Mouse (Mus musculus) heart, embryonic 10.5 days (tissue): ENCODE data around the gene Eml5. TPM values are rescaled to one million over a fixed set of nuclear protein-coding genes. Genes with fewer than 3 reads are reported as not detected.

Experiments
- DNase-seq: peaks from one replicate; pipeline ENCODE4 v3.0.0-alpha.2; 2017; ENCODE audit warnings: low spot score
- H3K27ac ChIP-seq: fragments of 300-500 bp; sonication (generic); 2 replicates; pipeline ENCODE4 v1.5.1; 2016; ENCODE audit warnings: mild to moderate bottlenecking
- H3K27me3 ChIP-seq: fragments of 300-500 bp; sonication (generic); 2 replicates; pipeline ENCODE4 v1.6.1; 2016; ENCODE audit warnings: mild to moderate bottlenecking; ENCODE audit not compliant: poor library complexity, insufficient read depth, severe bottlenecking
- H3K36me3 ChIP-seq: fragments of 300-500 bp; sonication (generic); 2 replicates; pipeline ENCODE4 v1.6.1; 2016; ENCODE audit warnings: mild to moderate bottlenecking, moderate library complexity
- H3K4me1 ChIP-seq: fragments of 300-500 bp; sonication (generic); 2 replicates; pipeline ENCODE4 v1.6.1; 2016; ENCODE audit warnings: mild to moderate bottlenecking
- H3K4me3 ChIP-seq: fragments of 300-500 bp; sonication (generic); 2 replicates; pipeline ENCODE4 v1.5.1; 2016; ENCODE audit warnings: mild to moderate bottlenecking, moderate library complexity
- H3K9me3 ChIP-seq: fragments of 300-500 bp; sonication (generic); 2 replicates; pipeline ENCODE4 v1.6.1; 2016; ENCODE audit warnings: mild to moderate bottlenecking, moderate library complexity
- WGBS: fragments of 180-500 bp; shearing (Covaris S2); methylation state at CpG from one replicate; pipeline ENCODE4 v1.1.7; 2016; 5-methylcytosine and 5-hydroxymethylcytosine counted together
- polyA plus RNA-seq: library from polyadenylated mRNA; unstranded; fragments of >200 nt; fragmentation: Nextera tagmentation; extraction: Ambion mirVana; gene quantifications from 2 replicates; pipeline ENCODE4 v1.2.1, GENCODE M21; 2016

Gene Eml5
- polyA plus RNA-seq, 1 experiment from 2014 or later, result 3.2 TPM

GRCm38 (mm10) chr12:98820781-98821180, 80.5 kb downstream of the Eml5 start:
- Histone ChIP-seq H3K4me3 (no peak overlapping the region), H3K4me1 (no peaks in the 10 kb centered on the region), H3K36me3 (no peaks in the 10 kb centered on the region), H3K27me3 (no peaks in the 10 kb centered on the region), H3K9me3 (no peaks in the 10 kb centered on the region), H3K27ac (no peak overlapping the region)
- 88% methylated on average over 2 of the region's 2 CpGs for WGBS
- DNase-seq, result no peak

- Histone ChIP-seq H3K4me3 (no peak overlapping the region), H3K27me3 (no peaks in the 10 kb centered on the region), H3K27ac (no peak overlapping the region), H3K36me3 (peaks cover 6% of the 10 kb centered on the region; the same call in 1 of the 2 replicates), H3K4me1 (0 out of 2 replicates have a peak, but pooled peaks cover 3% of the 10 kb centered on the region), H3K9me3 (no peaks in the 10 kb centered on the region)
- WGBS, result 86% methylated on average over 3 of the region's 3 CpGs
- no peak for DNase-seq
Observed at GRCm38 (mm10) chr12:98804078-98804748, 97.1 kb downstream of the Eml5 start.

- H3K4me3 ChIP-seq, result no peak overlapping the region
- 63% methylated on average over 3 of the region's 3 CpGs for WGBS
Observed at GRCm38 (mm10) chr12:98802245-98802644, 99.0 kb downstream of the Eml5 start.

DNA sequence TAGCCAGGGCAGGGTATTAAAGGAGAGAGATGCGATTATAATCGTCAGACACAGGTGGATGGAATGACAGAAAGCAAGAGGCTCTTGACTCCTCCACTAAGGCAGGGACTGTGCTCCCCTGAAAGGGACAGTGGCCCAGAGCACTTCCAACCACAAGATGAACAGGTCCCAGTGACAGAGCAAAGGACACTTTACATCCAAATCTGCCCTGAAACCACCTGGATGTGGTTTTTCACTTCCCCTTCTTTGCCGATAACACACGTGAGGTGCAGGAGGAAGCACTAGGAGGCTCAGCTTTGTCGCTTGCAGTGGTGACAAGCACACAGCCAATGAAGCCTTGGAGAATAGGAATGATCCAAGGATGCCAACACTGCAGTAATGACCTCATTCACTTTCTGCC, 101.0 kb downstream of the Eml5 start:
- Histone ChIP-seq H3K4me3 (no peak overlapping the region), H3K4me1 (0 out of 2 replicates have a peak, but pooled peaks cover 3% of the 10 kb centered on the region), H3K27ac (no peak overlapping the region), H3K36me3 (peaks cover 18% of the 10 kb centered on the region; the same call in 1 of the 2 replicates), H3K27me3 (no peaks in the 10 kb centered on the region), H3K9me3 (no peaks in the 10 kb centered on the region)
- DNase-seq, result no peak
- WGBS, result 74% methylated on average over 5 of the region's 5 CpGs

More at GRCm38 (mm10) chr12:98802245-98802644, 99.0 kb downstream of the Eml5 start:
- Histone ChIP-seq H3K9me3 (no peaks in the 10 kb centered on the region), H3K36me3 (peaks cover 9% of the 10 kb centered on the region; the same call in 1 of the 2 replicates), H3K27ac (no peak overlapping the region), H3K27me3 (no peaks in the 10 kb centered on the region), H3K4me1 (0 out of 2 replicates have a peak, but pooled peaks cover 3% of the 10 kb centered on the region)
- DNase-seq, result no peak

DNA sequence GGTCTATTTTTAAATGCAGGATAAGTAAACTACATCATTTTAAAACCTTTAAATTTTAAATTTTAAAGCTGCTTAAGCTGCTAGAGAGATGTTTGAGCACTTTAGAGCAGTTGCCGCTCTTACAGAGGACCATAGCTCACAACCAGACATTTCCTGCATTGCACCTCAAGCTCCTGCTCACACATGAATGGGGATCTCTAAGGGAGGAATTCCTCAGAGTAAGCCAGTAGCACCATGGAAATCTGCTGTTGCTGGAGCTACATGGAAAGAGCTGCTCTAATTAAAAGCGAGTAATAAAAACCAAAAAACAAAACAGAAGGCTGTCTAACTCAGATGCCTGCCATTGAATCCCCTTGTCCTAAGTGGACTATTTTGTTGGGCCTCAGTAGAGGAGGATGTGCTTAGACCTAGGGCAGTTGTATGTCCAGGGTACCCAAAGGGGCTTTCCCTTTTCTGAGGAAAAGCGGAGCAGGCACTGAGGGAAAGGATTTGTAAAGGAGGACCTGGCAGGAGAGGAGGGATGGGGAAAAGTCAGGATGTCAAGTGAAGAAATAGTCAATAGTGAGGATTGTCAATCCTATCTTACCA, 105.5 kb downstream of the Eml5 start:
- Histone ChIP-seq H3K27me3 (no peaks in the 10 kb centered on the region), H3K36me3 (peaks cover 41% of the 10 kb centered on the region), H3K4me3 (no peak overlapping the region), H3K4me1 (no peaks in the 10 kb centered on the region), H3K9me3 (no peaks in the 10 kb centered on the region), H3K27ac (no peak overlapping the region)
- WGBS, result 93% methylated on average over 3 of the region's 3 CpGs
- DNase-seq, result no peak

- WGBS, result 97% methylated on average over 1 of the region's 1 CpGs
Observed at GRCm38 (mm10) chr12:98784251-98784650, 117.0 kb downstream of the Eml5 start.

DNA sequence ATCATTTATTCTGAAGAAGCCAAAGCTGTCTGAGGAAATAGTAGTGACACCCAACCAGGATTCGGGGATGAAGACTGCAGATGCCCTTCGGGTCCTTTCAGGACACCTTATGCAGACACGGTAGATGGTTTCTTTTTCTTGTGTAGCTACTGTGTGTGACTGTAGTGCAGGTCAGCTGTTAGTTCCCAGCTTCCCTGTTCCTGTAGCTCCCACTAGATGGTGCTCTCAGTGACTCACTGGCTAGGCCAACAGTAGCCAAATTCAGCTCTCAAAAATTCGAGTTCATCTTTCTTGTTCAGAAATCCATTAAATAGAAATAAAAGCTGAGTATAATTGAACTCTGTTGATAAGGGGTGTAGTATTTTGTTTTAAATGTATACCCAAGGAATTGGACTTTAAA, 122.1 kb downstream of the Eml5 start:
- Histone ChIP-seq H3K36me3 (peaks cover 89% of the 10 kb centered on the region), H3K4me1 (no peaks in the 10 kb centered on the region), H3K9me3 (no peaks in the 10 kb centered on the region), H3K27me3 (no peaks in the 10 kb centered on the region), H3K27ac (no peak overlapping the region), H3K4me3 (no peak overlapping the region)
- WGBS, result 85% methylated on average over 4 of the region's 4 CpGs
- no peak for DNase-seq

More at GRCm38 (mm10) chr12:98784251-98784650, 117.0 kb downstream of the Eml5 start:
- Histone ChIP-seq H3K27me3 (no peaks in the 10 kb centered on the region), H3K36me3 (peaks cover 77% of the 10 kb centered on the region), H3K4me3 (no peak overlapping the region), H3K27ac (no peak overlapping the region), H3K9me3 (no peaks in the 10 kb centered on the region), H3K4me1 (no peaks in the 10 kb centered on the region)
- DNase-seq, result no peak

DNA sequence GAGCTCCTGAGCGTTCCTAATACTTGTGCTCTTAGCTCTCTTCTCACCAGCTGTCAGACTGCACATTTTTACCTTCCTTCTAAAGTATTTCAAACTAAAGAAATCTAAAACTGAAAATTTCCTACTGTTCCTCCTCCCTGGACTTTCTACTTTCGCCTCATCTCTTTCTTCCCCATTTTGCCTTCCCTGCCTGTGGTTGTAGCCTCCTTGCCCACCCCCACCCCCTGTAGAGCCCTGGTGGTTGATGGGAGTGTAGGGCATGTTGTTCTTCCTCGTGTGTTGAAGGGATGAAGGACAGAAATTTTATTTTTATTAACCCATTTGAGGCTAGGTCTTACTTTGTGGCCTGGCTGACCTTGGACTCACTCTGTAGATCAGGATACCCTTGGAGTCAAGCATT, 123.8 kb downstream of the Eml5 start:
- H3K9me3 ChIP-seq, result no peaks in the 10 kb centered on the region
- no peak for DNase-seq
- 85% methylated on average over 3 of the region's 3 CpGs for WGBS
- no peak overlapping the region for H3K4me3 ChIP-seq
- H3K4me1 ChIP-seq, result no peaks in the 10 kb centered on the region
- no peak overlapping the region for H3K27ac ChIP-seq
- H3K27me3 ChIP-seq, result no peaks in the 10 kb centered on the region
- peaks cover 85% of the 10 kb centered on the region for H3K36me3 ChIP-seq

DNA sequence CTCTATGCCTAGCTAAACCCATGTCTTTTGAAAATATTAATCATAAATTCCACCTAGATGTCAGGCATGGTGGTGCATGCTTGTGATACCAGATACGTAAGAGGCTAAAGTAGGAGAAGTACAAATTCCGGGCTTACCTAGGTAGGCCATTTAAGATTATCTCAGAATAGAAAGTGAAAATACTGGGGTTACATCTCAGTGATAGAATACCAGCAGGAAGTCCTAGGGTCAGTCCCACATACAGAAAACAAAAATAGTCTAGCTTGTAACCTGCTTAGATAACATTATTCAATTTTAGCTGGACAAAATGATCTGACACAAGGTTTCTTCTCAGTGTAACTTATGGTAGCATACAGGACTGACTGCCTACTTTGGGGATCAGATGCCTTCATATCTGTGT, 135.0 kb downstream of the Eml5 start:
- Histone ChIP-seq H3K27ac (no peak overlapping the region), H3K4me1 (no peaks in the 10 kb centered on the region), H3K4me3 (no peak overlapping the region), H3K27me3 (no peaks in the 10 kb centered on the region), H3K9me3 (no peaks in the 10 kb centered on the region), H3K36me3 (peaks cover 92% of the 10 kb centered on the region)
- no peak for DNase-seq
- 93% methylated on average over 2 of the region's 2 CpGs for WGBS

- Histone ChIP-seq H3K4me1 (no peaks in the 10 kb centered on the region), H3K36me3 (peaks cover 89% of the 10 kb centered on the region), H3K27ac (no peak overlapping the region), H3K9me3 (no peaks in the 10 kb centered on the region), H3K4me3 (no peak overlapping the region), H3K27me3 (no peaks in the 10 kb centered on the region)
- peak; percentile 68 for DNase-seq
- 92% methylated on average over 6 of the region's 6 CpGs for WGBS
Observed at GRCm38 (mm10) chr12:98759700-98760099, 141.6 kb downstream of the Eml5 start.

GRCm38 (mm10) chr12:98757636-98758035, 143.6 kb downstream of the Eml5 start:
- Histone ChIP-seq H3K27me3 (no peaks in the 10 kb centered on the region), H3K4me1 (no peaks in the 10 kb centered on the region), H3K4me3 (no peak overlapping the region), H3K36me3 (peaks cover 89% of the 10 kb centered on the region), H3K27ac (no peak overlapping the region), H3K9me3 (no peaks in the 10 kb centered on the region)
- peak; percentile 31 for DNase-seq
- WGBS, result 88% methylated on average over 6 of the region's 6 CpGs

GRCm38 (mm10) chr12:98747380-98747753, 153.9 kb downstream of the Eml5 start:
- WGBS, result 2% methylated on average over 14 of the region's 14 CpGs

DNA sequence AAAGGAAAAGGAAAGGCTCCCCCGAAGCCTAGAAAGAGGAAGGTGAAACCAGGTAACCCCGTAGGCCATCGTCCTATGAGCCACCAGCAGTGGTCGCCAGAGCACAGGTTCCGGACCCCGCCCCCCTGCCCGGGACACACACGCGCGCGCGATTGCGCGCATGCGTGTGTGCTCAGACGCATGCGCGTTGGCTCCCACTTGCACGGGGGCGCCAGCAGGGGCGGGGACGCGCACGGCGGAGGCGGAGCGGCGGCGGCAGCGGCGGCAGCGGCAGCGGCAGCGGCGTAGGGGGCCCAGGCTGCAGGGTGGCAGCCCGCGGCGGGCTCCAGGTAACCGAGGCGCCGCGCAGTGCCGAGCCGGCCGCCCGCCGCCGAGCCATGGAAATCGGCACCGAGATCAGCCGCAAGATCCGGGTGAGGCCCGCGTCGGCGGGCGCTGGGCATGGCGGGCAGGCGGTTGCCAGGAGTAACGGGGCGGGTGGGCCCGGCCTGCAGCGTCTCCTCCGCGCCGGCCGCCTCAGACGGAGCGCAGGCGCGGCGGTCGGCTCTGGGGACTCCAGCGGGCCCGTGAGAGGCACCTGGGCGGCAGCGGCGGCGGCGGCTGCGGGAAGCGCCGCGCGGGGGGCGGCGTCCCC, 154.4 kb downstream of the Eml5 start, which contains the start of gene Zc3h14:
Gene Zc3h14, plus strand, starts transcription at position 219 of the 634 bp plus-strand sequence.
- Histone ChIP-seq H3K4me1 (peaks cover 19% of the 10 kb centered on the region), H3K36me3 (peaks cover 5% of the 10 kb centered on the region; the same call in 1 of the 2 replicates), H3K27ac (peak within 1 kb of the TSS; percentile 97), H3K4me3 (peak within 1 kb of the TSS; percentile 90), H3K9me3 (no peaks in the 10 kb centered on the region), H3K27me3 (no peaks in the 10 kb centered on the region)
- peak; percentile 96 for DNase-seq
- WGBS, result under 1% methylated on average over 87 of the region's 87 CpGs

More at GRCm38 (mm10) chr12:98747380-98747753, 153.9 kb downstream of the Eml5 start:
- Histone ChIP-seq H3K27me3 (no peaks in the 10 kb centered on the region), H3K36me3 (peaks cover 5% of the 10 kb centered on the region; the same call in 1 of the 2 replicates), H3K4me3 (peak overlapping the region; percentile 90), H3K27ac (peak overlapping the region; percentile 97), H3K4me1 (peaks cover 19% of the 10 kb centered on the region), H3K9me3 (no peaks in the 10 kb centered on the region)
- no peak for DNase-seq
